ENCODE assay signal across 9 mouse cellular contexts in the genomic region with DNA sequence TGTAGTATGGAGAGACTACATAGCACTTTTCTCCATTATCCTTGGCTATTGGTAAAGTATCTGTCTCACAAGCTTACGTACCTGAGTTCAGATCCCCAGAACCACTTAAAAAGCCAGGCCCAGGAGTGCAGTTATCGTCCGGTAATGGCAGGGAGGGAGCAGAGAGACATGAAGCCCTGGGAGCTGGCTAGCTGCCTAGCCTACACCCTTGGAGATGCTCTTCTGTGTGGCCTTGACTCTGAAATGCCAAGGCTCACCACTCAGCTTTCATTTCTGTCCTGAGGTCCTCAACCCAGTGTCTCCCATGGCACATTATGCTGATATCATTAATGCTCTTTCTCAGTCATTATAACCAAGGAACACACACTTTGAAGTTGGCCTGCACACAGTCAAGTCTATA.
A peak's percentile ranks its signal among the peaks of the same experiment; 100 is the strongest.
DNase-seq lines count a peak whose midpoint lies in the region; ATAC-seq lines count a peak whose summit lies in the region.
"Had no signal": no experiment of that assay in that cellular context is flagged by ENCODE, and none has a peak within 500 bp of the region (broad histone marks: within the 10 kb centered on the region; RNA-seq: fewer than 3 reads in every experiment).

No protein-coding gene starts in this region.

- H3K4me2 ChIP-seq in heart, embryonic 16.5 days (ENCODE audit: low read depth, low read length) = peak overlapping the region; percentile 10; the same call in 1 of the 2 replicates
- H3K4me2 ChIP-seq in neural tube, embryonic 13.5 days = no peak overlapping the region

- WGBS in heart, embryonic 16.5 days = 76% methylated on average over 3 of the region's 3 CpGs
- 76% methylated on average over 3 of the region's 3 CpGs for WGBS in neural tube, embryonic 13.5 days

- no peak overlapping the region for H3K9ac ChIP-seq in heart, embryonic 16.5 days (ENCODE audit: low read length)
- H3K9ac ChIP-seq in neural tube, embryonic 13.5 days = no peak overlapping the region
- H3K9ac ChIP-seq: liver, postnatal 0 days had no signal

- peak overlapping the region; percentile 80 for H3K27ac ChIP-seq in heart, embryonic 16.5 days (ENCODE audit: low read length)
- H3K27ac ChIP-seq in neural tube, embryonic 13.5 days (replicated peaks) = peak overlapping the region; percentile 49

- no peak for ATAC-seq in heart, embryonic 16.5 days (replicated peaks; ENCODE audit: extremely low read depth, insufficient read depth, low FRiP score)
- no peak for ATAC-seq in neural tube, embryonic 13.5 days (ENCODE audit: low read depth)
- ATAC-seq: forebrain, embryonic 14.5 days; liver, postnatal 0 days had no signal

- DNase-seq in heart, adult 11 months = no peak
- DNase-seq in ovary, postnatal 36 days (ENCODE audit: low spot score) = peak; percentile 53
- no peak for DNase-seq in ovary, postnatal 14 days (ENCODE audit: low spot score)
- peak; percentile 43 for DNase-seq in cerebellum, adult 8-10 months
- no peak for DNase-seq in right cerebral cortex, postnatal 36 days (ENCODE audit: low spot score in 2 of 2)
- DNase-seq: liver, postnatal 0 days had no signal

- peaks cover 23% of the 10 kb centered on the region for H3K36me3 ChIP-seq in heart, embryonic 16.5 days (ENCODE audit: control insufficient read depth, insufficient read depth)
- H3K36me3 ChIP-seq in neural tube, embryonic 13.5 days = peaks cover 21% of the 10 kb centered on the region

- H3K4me3 ChIP-seq in heart, embryonic 16.5 days (ENCODE audit: low read length) = no peak overlapping the region
- no peak overlapping the region for H3K4me3 ChIP-seq in neural tube, embryonic 13.5 days

- H3K27me3 ChIP-seq in heart, embryonic 16.5 days (ENCODE audit: control insufficient read depth, insufficient read depth, low read length) = no peaks in the 10 kb centered on the region
- no peaks in the 10 kb centered on the region for H3K27me3 ChIP-seq in neural tube, embryonic 13.5 days

- peaks cover 5% of the 10 kb centered on the region for H3K4me1 ChIP-seq in heart, embryonic 16.5 days (ENCODE audit: control insufficient read depth, insufficient read depth, low read length)
- H3K4me1 ChIP-seq in neural tube, embryonic 13.5 days (replicated peaks) = peaks cover 56% of the 10 kb centered on the region

- no peaks in the 10 kb centered on the region for H3K9me3 ChIP-seq in heart, embryonic 16.5 days (replicated peaks; ENCODE audit: control insufficient read depth, low read length)
- no peaks in the 10 kb centered on the region for H3K9me3 ChIP-seq in neural tube, embryonic 13.5 days

Comparison
In these comparisons a context has a peak if more than half of its experiments do, and no peak if none do; other contexts are left out.
1. DNase-seq: peak in ovary, postnatal 36 days (single experiment) and cerebellum, adult 8-10 months (single experiment); none in heart, adult 11 months (single experiment), ovary, postnatal 14 days (single experiment) and right cerebral cortex, postnatal 36 days (0 of 2).